Mouse (Mus musculus) ES-E14 (cell line): ENCODE results near the gene Zmym2.

Experiments used
- CHD2 ChIP-seq: IDR thresholded peaks from 2 replicates; pipeline ENCODE4 v1.6.1; 2014; ENCODE audit warnings: mild to moderate bottlenecking, low read depth, low read length, inconsistent platforms
- HCFC1 ChIP-seq: IDR thresholded peaks from 2 replicates; pipeline ENCODE4 v1.6.1; 2012; ENCODE audit warnings: low read length, inconsistent platforms, borderline replicate concordance; ENCODE audit not compliant: insufficient read depth
- MAFK ChIP-seq: IDR thresholded peaks from 2 replicates; pipeline ENCODE4 v1.6.1; 2014; ENCODE audit warnings: mild to moderate bottlenecking, low read depth, low read length, inconsistent platforms; ENCODE audit not compliant: insufficient read depth
- ZC3H11A ChIP-seq: IDR thresholded peaks from 2 replicates; pipeline ENCODE4 v1.6.1; 2012; ENCODE audit warnings: low read depth, mild to moderate bottlenecking, inconsistent platforms, low read length, borderline replicate concordance
- ZNF384 ChIP-seq: IDR thresholded peaks from 2 replicates; pipeline ENCODE4 v1.6.1; 2012; ENCODE audit warnings: low read depth, low read length, inconsistent platforms

GRCm38 (mm10) chr14:56978045-56978655 lies 91.7 kb downstream of the Zmym2 start:
- no peak for TF ChIP-seq ZNF384
- no peak for TF ChIP-seq CHD2
- TF ChIP-seq ZC3H11A, result no peak
- TF ChIP-seq MAFK, result no peak
- TF ChIP-seq HCFC1, result no peak
